Mouse (Mus musculus) brain, embryonic 14.5 days (tissue): Measurements from ENCODE around the gene Gm12185.

Experiments used
- CTCF ChIP-seq: fragments of 200-500 bp; IDR thresholded peaks from 2 replicates; pipeline ENCODE4 v1.5.1; 2012; ENCODE audit warnings: inconsistent platforms, mild to moderate bottlenecking, moderate library complexity, borderline replicate concordance; ENCODE audit not compliant: insufficient read depth, insufficient read length; ENCODE audit errors: extremely low read depth
- POLR2A ChIP-seq: fragments of 200-500 bp; IDR thresholded peaks from 2 replicates; pipeline ENCODE4 v1.6.1; 2012; ENCODE audit warnings: mild to moderate bottlenecking, inconsistent platforms, borderline replicate concordance; ENCODE audit not compliant: poor library complexity, insufficient read depth, insufficient read length, severe bottlenecking; ENCODE audit errors: extremely low read depth

GRCm38 (mm10) chr11:48918380-48918779, 73.6 kb downstream of the Gm12185 start:
- no peak for TF ChIP-seq CTCF
- no peak for TF ChIP-seq POLR2A
